Mouse (Mus musculus) hindbrain, embryonic 15.5 days (tissue): Measurements from ENCODE around the gene Nek10. TPM values are rescaled to one million over a fixed set of nuclear protein-coding genes. Genes with fewer than 3 reads are reported as not detected.

Experiments
- ATAC-seq: fragments of 200-750 bp; cut with Nextera tagmentation; 2 replicates; pipeline ENCODE4 v1.8.0; 2017; ENCODE audit warnings: low read depth, moderate number of reproducible peaks, moderate TSS enrichment; ENCODE audit not compliant: low FRiP score
- H3K27ac ChIP-seq: fragments of 300-500 bp; sonication (generic); replicated peaks from 2 replicates; pipeline ENCODE4 v1.5.1; 2015; ENCODE audit warnings: mild to moderate bottlenecking, inconsistent platforms
- H3K27me3 ChIP-seq: fragments of 300-500 bp; sonication (generic); 2 replicates; pipeline ENCODE4 v1.6.1; 2015; ENCODE audit warnings: control low read depth, inconsistent platforms
- H3K36me3 ChIP-seq: fragments of 300-500 bp; sonication (generic); 2 replicates; pipeline ENCODE4 v1.6.1; 2015; ENCODE audit warnings: control low read depth, inconsistent platforms
- H3K4me1 ChIP-seq: fragments of 300-500 bp; sonication (generic); replicated peaks from 2 replicates; pipeline ENCODE4 v1.6.1; 2015; ENCODE audit warnings: control low read depth, inconsistent platforms
- H3K4me2 ChIP-seq: fragments of 300-500 bp; sonication (generic); 2 replicates; pipeline ENCODE4 v1.6.1; 2015; ENCODE audit warnings: moderate library complexity, mild to moderate bottlenecking, inconsistent platforms
- H3K4me3 ChIP-seq: fragments of 300-500 bp; sonication (generic); 2 replicates; pipeline ENCODE4 v1.5.1; 2015; ENCODE audit warnings: mild to moderate bottlenecking, inconsistent platforms
- H3K9ac ChIP-seq: fragments of 300-500 bp; sonication (generic); 2 replicates; pipeline ENCODE4 v1.6.1; 2015; ENCODE audit warnings: inconsistent platforms
- H3K9me3 ChIP-seq: fragments of 300-500 bp; sonication (generic); 2 replicates; pipeline ENCODE4 v1.6.1; 2016; ENCODE audit warnings: control low read depth, inconsistent platforms
- WGBS: fragments of 180-500 bp; shearing (Covaris S2); methylation state at CpG from one replicate; pipeline ENCODE4 v1.1.7; 2015; 5-methylcytosine and 5-hydroxymethylcytosine counted together
- polyA plus RNA-seq: library from polyadenylated mRNA; unstranded; fragments of >200 nt; fragmentation: Nextera tagmentation; extraction: Ambion mirVana; gene quantifications from 2 replicates; pipeline ENCODE4 v1.2.1, GENCODE M21; 2015

Nek10 gene
- polyA plus RNA-seq, 1 experiment from 2014 or later = 0.09 TPM

DNA sequence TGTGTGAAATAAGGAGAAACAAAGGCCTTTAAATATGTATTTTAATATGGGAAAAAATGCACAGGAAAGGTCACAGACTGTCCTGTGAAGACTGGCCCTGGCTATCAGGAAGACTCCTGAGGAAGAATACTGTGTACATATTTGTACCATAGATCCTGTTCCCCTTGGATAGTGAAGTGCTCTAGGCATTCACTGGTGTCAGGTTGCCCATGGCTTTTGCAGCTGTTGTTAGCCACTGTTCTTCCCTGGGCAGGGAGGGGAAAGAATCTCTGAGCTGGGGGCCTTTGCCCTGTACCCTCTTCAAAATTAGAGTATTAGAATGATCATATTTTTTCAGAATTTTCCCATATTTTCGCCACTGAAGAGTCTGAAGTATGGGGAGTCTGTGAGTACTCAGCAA lies 30.3 kb downstream of the Nek10 start:
- Histone ChIP-seq H3K36me3 (no peaks in the 10 kb centered on the region), H3K27me3 (no peaks in the 10 kb centered on the region), H3K9ac (no peak overlapping the region), H3K27ac (no peak overlapping the region), H3K4me1 (peaks cover 5% of the 10 kb centered on the region; the same call in 1 of the 2 replicates), H3K4me3 (no peak overlapping the region), H3K4me2 (no peak overlapping the region), H3K9me3 (no peaks in the 10 kb centered on the region)
- ATAC-seq = no peak
- 87% methylated on average over 1 of the region's 1 CpGs for WGBS

DNA sequence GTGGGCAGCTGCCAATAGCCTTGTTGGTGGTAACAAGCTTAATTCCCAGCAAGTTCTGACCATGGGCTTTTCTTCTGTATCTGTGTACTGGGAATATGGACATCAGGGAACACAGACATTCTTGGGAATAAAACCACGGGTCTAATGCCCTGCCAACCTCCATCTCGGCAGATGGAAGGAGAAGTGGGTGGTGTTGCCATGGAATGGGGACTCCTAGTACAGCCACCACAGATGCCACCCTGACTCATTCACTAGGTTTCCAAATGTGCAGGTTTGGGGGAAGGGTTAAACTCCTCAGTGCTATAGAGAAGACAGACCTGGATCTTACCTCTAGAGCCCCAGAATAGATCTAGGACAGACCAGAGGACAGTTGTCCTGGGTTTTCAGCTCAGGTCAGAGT lies 31.1 kb downstream of the Nek10 start:
- 73% methylated on average over 2 of the region's 2 CpGs for WGBS
- Histone ChIP-seq H3K36me3 (no peaks in the 10 kb centered on the region), H3K9me3 (no peaks in the 10 kb centered on the region)

DNA sequence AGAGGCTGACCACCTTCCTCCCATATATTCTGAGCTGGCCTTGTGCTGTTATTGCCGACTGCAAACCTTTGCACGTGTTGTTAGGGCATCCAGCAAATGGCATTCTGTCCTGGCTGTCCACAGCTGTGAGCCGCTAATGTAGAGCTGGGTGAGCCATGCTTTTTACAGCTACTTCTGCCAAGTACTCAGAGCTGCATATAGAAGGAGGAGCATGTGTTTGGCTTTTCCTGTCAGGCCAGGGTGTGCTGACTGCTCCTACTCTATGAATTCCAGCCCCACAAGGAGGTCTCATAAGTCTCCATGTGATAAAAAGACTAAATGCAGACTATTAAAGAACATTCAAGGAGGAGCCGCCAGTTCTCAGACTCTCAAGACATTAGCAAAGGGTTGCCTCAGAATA lies 34.4 kb downstream of the Nek10 start:
- H3K27me3 ChIP-seq = no peaks in the 10 kb centered on the region
- no peak overlapping the region for H3K27ac ChIP-seq
- H3K4me1 ChIP-seq = peaks cover 4% of the 10 kb centered on the region; the same call in 1 of the 2 replicates
- H3K4me3 ChIP-seq = no peak overlapping the region
- H3K9ac ChIP-seq = no peak overlapping the region
- no peaks in the 10 kb centered on the region for H3K9me3 ChIP-seq
- ATAC-seq = no peak
- H3K36me3 ChIP-seq = no peaks in the 10 kb centered on the region
- 80% methylated on average over 4 of the region's 4 CpGs for WGBS
- no peak overlapping the region for H3K4me2 ChIP-seq

More for the DNA sequence above, 31.1 kb downstream of the Nek10 start:
- Histone ChIP-seq H3K4me3 (no peak overlapping the region), H3K4me1 (peaks cover 5% of the 10 kb centered on the region; the same call in 1 of the 2 replicates), H3K27me3 (no peaks in the 10 kb centered on the region), H3K27ac (no peak overlapping the region), H3K4me2 (no peak overlapping the region), H3K9ac (no peak overlapping the region)
- no peak for ATAC-seq

DNA sequence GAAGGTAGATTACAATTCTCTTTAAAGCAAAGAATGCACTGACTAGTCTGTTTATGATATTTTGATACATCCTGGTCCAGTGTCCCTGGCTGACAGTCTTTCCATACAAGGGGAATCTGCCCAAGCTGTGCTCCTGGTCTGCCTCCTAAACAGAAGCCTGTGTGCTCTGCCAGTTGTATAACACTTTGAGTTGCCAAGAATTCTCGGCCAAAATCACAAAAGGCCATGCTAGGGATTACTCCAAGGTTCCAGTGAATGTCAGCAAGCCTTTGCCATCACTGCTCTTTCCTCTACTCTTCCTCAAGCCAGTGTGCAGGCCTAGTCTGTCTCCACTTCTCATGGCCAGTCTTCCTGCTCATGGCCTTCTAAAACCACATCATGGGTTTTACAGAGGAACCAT lies 34.9 kb downstream of the Nek10 start:
- H3K27me3 ChIP-seq = no peaks in the 10 kb centered on the region
- no peaks in the 10 kb centered on the region for H3K9me3 ChIP-seq
- no peak for ATAC-seq
- no peak overlapping the region for H3K27ac ChIP-seq
- H3K4me1 ChIP-seq = no peaks in the 10 kb centered on the region
- H3K36me3 ChIP-seq = no peaks in the 10 kb centered on the region
- no peak overlapping the region for H3K9ac ChIP-seq
- 59% methylated on average over 1 of the region's 1 CpGs for WGBS
- H3K4me3 ChIP-seq = no peak overlapping the region
- H3K4me2 ChIP-seq = no peak overlapping the region

DNA sequence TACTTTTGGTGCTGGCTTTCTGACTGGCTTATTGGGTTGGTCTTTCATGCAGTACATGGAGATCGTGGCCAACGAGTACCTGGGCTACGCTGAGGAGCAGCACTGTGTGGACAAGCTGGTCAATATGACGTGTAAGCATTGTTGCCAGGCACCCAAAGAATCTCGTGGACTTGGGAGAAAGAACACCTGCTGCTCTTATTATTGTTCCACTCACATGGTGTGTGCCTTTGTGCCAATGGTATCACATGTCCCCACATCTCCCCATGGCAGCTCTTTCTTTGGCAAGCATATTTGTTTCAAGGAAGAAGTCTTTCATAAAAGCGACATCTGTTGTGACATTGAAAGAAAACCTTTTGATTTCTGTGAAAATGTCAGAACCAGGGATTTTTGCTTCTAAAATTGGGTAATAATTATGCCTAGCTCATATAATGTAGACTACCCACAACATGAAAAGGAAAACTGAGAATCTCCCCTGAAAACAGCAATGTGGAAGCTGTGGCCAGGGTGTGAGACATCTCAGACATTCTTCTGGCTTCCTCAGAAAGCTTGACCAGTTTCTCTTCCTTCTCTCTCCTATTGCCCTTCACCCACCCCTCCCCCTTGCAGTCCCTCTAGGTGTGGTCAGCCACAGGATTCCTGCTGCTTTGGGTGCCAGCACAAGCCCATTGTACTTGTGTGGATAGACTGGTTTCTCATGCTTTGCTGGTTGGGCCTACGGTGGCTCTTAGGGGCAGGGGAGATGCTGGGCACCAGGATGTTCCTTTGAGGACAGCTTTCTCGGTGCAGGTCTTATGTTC lies 39.7 kb downstream of the Nek10 start:
- Histone ChIP-seq H3K4me2 (no peak overlapping the region), H3K4me1 (no peaks in the 10 kb centered on the region), H3K27ac (no peak overlapping the region), H3K4me3 (no peak overlapping the region), H3K36me3 (no peaks in the 10 kb centered on the region), H3K27me3 (no peaks in the 10 kb centered on the region), H3K9ac (no peak overlapping the region), H3K9me3 (no peaks in the 10 kb centered on the region)
- ATAC-seq = no peak
- 77% methylated on average over 8 of the region's 8 CpGs for WGBS

DNA sequence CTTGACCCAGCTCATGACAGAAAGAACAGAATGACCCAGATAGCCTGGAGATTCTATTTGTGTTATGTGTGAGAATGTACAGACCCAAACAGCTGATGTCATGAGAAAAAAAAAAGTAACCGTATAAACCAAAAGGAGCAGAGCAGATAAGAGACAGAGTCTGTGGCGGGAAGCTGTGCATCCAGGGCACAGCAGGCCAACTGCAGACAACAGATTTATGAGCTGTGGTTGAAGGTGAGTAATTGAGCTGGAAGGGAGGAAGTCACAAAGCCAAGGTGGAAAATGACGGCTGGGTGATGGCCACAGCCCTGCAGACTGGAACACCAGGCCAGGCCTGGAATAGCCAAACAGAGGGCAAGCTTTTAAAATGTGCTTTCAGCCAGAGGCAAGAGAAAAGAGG lies 49.6 kb downstream of the Nek10 start:
- 56% methylated on average over 3 of the region's 3 CpGs for WGBS
- ATAC-seq = no peak

DNA sequence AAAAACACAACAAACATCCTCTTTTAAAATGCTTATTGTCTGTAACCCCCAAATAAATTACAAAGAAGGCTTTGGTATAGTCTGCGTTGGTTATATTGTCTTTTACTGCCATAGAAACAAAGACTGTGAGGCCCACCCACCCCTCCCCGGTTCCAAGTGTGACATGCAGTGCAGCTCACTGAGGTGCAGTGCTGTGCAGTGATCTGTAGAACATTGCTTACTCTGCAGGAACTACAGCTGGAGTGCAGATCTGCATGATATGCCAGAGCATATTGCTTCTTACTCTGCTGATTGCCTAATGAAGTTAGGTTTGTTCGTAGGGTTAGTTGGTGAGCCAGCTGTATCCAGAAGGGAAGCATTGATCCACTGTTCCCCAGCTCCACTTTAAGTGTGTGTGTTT lies 57.1 kb downstream of the Nek10 start:
- H3K36me3 ChIP-seq = no peaks in the 10 kb centered on the region
- H3K27ac ChIP-seq = no peak overlapping the region
- 0 out of 2 replicates have a peak, but pooled peaks cover 2% of the 10 kb centered on the region for H3K4me1 ChIP-seq
- no peaks in the 10 kb centered on the region for H3K9me3 ChIP-seq
- WGBS = 32% methylated on average over 3 of the region's 3 CpGs
- H3K9ac ChIP-seq = no peak overlapping the region
- no peak overlapping the region for H3K4me3 ChIP-seq
- H3K4me2 ChIP-seq = no peak overlapping the region
- no peaks in the 10 kb centered on the region for H3K27me3 ChIP-seq
- no peak for ATAC-seq

More for the DNA sequence above, 49.6 kb downstream of the Nek10 start:
- H3K36me3 ChIP-seq = no peaks in the 10 kb centered on the region
- H3K9me3 ChIP-seq = no peaks in the 10 kb centered on the region
- no peaks in the 10 kb centered on the region for H3K27me3 ChIP-seq
- no peak overlapping the region for H3K9ac ChIP-seq
- H3K4me3 ChIP-seq = no peak overlapping the region
- no peak overlapping the region for H3K4me2 ChIP-seq
- H3K4me1 ChIP-seq = no peaks in the 10 kb centered on the region
- H3K27ac ChIP-seq = no peak overlapping the region

DNA sequence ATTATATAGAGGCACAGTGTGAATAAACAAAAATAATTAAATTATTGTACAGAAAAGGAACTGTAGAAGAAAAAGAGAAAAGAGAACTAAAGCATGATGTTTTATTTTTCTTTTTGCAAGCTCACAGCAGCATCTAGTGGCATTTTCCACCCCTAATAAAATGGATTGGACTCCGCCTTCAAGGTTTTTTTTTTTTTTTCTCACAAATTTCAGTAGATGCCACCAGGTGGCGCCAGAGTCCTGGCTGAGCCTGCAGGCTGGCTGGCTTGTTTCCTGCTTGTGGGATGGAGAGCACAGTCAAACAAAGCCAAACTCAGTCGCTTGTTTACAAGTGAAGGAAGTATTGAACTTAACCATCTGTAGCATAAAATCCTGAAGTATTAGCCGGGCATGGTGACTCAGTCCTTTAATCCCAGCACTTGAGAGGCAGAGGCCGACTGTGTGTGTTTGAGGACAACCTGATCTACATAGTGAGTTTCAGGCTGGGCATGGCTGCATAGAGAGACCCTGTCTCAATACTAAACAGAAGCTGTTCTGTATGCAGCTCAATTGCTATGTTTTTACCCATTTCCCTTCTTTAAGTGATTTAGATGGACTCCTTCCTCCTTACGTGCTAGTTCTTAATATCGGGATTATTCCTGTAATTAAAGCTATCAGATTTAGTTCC lies 60.6 kb downstream of the Nek10 start:
- Histone ChIP-seq H3K9ac (no peak overlapping the region), H3K9me3 (no peaks in the 10 kb centered on the region), H3K4me3 (no peak overlapping the region), H3K4me1 (0 out of 2 replicates have a peak, but pooled peaks cover 2% of the 10 kb centered on the region), H3K4me2 (peak overlapping the region; percentile 29; the same call in 1 of the 2 replicates), H3K36me3 (no peaks in the 10 kb centered on the region), H3K27ac (no peak overlapping the region), H3K27me3 (no peaks in the 10 kb centered on the region)
- WGBS = 28% methylated on average over 7 of the region's 7 CpGs
- peak; percentile 89 for ATAC-seq

DNA sequence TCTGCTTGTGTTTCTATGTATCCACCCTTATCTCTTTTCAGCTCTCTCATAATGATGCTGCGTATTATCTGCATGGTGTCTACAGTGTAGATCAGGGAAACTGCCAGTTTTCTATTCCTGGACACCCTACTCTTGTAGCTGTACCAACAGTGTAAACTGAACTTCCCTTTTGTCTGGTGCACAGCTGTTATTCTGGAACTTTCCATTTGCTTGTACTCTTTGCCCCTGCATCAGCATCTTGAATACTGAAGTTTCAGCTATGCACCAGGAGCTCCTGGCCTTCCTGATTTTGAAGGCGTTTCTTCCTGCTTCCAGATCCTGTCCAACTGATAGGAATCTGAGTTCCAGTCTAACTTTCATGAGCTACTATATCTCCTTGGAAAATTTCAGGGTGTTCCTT lies 66.0 kb downstream of the Nek10 start:
- Histone ChIP-seq H3K9ac (no peak overlapping the region), H3K4me1 (no peaks in the 10 kb centered on the region), H3K4me3 (no peak overlapping the region), H3K36me3 (no peaks in the 10 kb centered on the region), H3K9me3 (no peaks in the 10 kb centered on the region), H3K27ac (no peak overlapping the region), H3K27me3 (no peaks in the 10 kb centered on the region), H3K4me2 (no peak overlapping the region)
- 90% methylated on average over 2 of the region's 2 CpGs for WGBS
- ATAC-seq = no peak

DNA sequence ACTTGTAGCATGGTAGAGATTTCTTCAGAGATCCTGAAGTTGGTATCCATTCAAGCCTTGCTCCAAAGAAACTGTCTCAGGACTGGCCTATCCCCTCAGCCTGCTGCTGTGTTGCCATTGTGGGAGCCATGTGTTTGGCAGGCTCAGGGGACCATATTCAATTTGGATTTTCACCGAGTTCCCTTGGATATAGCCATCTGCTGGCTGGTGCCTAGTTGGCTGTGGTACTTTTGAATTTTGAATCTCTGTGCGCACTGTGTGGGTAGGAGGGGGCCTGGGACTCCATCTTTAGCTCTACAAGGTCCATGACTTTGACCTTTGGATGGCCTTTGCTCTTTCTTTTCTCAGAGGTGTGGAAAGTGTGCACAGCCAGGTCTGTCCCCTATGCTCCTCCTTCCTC lies 66.8 kb downstream of the Nek10 start:
- Histone ChIP-seq H3K4me3 (no peak overlapping the region), H3K4me2 (no peak overlapping the region), H3K27ac (no peak overlapping the region), H3K9ac (no peak overlapping the region), H3K4me1 (no peaks in the 10 kb centered on the region), H3K9me3 (no peaks in the 10 kb centered on the region), H3K27me3 (no peaks in the 10 kb centered on the region), H3K36me3 (no peaks in the 10 kb centered on the region)
- peak; percentile 19; the same call in 1 of the 2 replicates for ATAC-seq
- 74% methylated on average over 2 of the region's 2 CpGs for WGBS

DNA sequence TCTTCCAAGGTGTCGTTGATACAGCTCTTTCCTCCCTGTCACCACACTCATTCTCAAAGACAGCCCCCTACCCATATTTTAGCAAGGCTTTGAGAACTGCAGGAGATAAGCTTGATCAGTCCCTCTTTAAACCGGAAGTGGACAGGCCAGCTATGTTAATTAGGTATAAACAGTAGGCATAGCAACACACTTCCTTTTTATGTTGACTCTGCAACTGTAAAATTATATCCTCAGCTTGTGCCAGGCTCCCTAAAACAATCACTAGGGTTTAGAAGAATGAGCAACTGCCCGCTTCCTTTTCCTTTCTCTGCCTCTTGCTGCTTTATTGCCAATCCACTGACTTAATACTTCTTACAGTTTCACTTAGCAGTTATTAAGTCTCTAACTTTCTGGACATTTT lies 67.2 kb downstream of the Nek10 start:
- H3K27me3 ChIP-seq = no peaks in the 10 kb centered on the region
- H3K4me2 ChIP-seq = no peak overlapping the region
- 80% methylated on average over 3 of the region's 3 CpGs for WGBS
- H3K9me3 ChIP-seq = no peaks in the 10 kb centered on the region
- H3K27ac ChIP-seq = no peak overlapping the region
- H3K4me1 ChIP-seq = no peaks in the 10 kb centered on the region
- no peak overlapping the region for H3K9ac ChIP-seq
- no peak for ATAC-seq
- H3K4me3 ChIP-seq = no peak overlapping the region
- no peaks in the 10 kb centered on the region for H3K36me3 ChIP-seq

DNA sequence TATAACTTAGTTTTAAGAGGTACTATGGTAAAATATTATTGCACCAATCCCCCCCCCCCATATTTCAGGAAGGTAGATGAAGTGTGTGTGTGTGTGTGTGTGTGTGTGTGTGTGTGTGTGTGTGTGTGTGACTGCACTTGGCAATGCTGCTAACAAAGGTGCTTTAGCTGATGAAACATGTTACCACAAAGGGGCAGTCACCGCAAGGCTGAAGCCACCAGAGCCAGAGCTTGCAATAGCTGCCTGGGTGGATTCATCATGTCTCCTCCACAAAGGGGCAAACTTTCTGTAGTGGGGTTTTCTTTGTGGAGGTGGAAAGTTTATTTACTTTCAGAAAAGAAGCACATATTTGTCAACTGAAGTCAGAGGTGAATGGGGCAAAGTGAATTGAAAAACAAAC lies 67.9 kb downstream of the Nek10 start:
- WGBS = 76% methylated on average over 1 of the region's 1 CpGs

More for the DNA sequence above, 67.9 kb downstream of the Nek10 start:
- Histone ChIP-seq H3K4me3 (no peak overlapping the region), H3K36me3 (no peaks in the 10 kb centered on the region), H3K27me3 (no peaks in the 10 kb centered on the region), H3K27ac (no peak overlapping the region), H3K9ac (no peak overlapping the region), H3K9me3 (no peaks in the 10 kb centered on the region), H3K4me2 (no peak overlapping the region), H3K4me1 (no peaks in the 10 kb centered on the region)
- no peak for ATAC-seq
